In genomic region chr5:112394415-112394763, GRCm38 (mm10) we compare ENCODE assay signal across 9 mouse cellular contexts. TPM values are rescaled to one million over a fixed set of nuclear protein-coding genes. Genes with fewer than 3 reads are reported as not detected.
DNase-seq lines count a peak whose midpoint lies in the region; ATAC-seq lines count a peak whose summit lies in the region.
"Had no signal": no experiment of that assay in that cellular context is flagged by ENCODE, and none has a peak within 500 bp of the region (broad histone marks: within the 10 kb centered on the region; RNA-seq: fewer than 3 reads in every experiment).

No protein-coding gene starts in this region.

- H3K4me1 ChIP-seq in kidney, embryonic 14.5 days (ENCODE audit: control insufficient read depth, insufficient read depth, low read length): no peaks in the 10 kb centered on the region; the same call in 1 of the 2 replicates
- peaks cover 2% of the 10 kb centered on the region for H3K4me1 ChIP-seq in hindbrain, embryonic 11.5 days (replicated peaks; ENCODE audit: control insufficient read depth, insufficient read depth, low read length)
- H3K4me1 ChIP-seq in midbrain, embryonic 12.5 days: peaks cover 40% of the 10 kb centered on the region

- under 1% methylated on average over 16 of the region's 28 CpGs for WGBS in kidney, embryonic 14.5 days
- WGBS in hindbrain, embryonic 11.5 days: under 1% methylated on average over 12 of the region's 28 CpGs
- 2% methylated on average over 10 of the region's 28 CpGs for WGBS in midbrain, embryonic 12.5 days

- no peak for DNase-seq in kidney, adult 18-20 months
- DNase-seq in cerebellum, adult 9-11 months: peak; percentile 59
- peak; percentile 66 for DNase-seq in hindbrain, embryonic 11.5 days (ENCODE audit: low spot score)
- DNase-seq in adrenal gland, postnatal 25 days: no peak
- no peak for DNase-seq in kidney, postnatal 10 days
- no peak for DNase-seq in kidney, postnatal 36 days

- peak overlapping the region; percentile 63 for H3K9ac ChIP-seq in kidney, embryonic 14.5 days (ENCODE audit: low read depth, low read length)
- H3K9ac ChIP-seq in hindbrain, embryonic 11.5 days (ENCODE audit: low read depth, low read length): peak overlapping the region; percentile 79
- H3K9ac ChIP-seq in midbrain, embryonic 12.5 days (replicated peaks): peak overlapping the region; percentile 77

- no peaks in the 10 kb centered on the region for H3K36me3 ChIP-seq in kidney, embryonic 14.5 days (ENCODE audit: control insufficient read depth, insufficient read depth, low read length)
- H3K36me3 ChIP-seq in hindbrain, embryonic 11.5 days (ENCODE audit: control insufficient read depth, insufficient read depth, low read length): no peaks in the 10 kb centered on the region
- peaks cover 19% of the 10 kb centered on the region for H3K36me3 ChIP-seq in midbrain, embryonic 12.5 days

- peak; percentile 77; the same call in 1 of the 2 replicates for ATAC-seq in kidney, embryonic 14.5 days (ENCODE audit: low FRiP score, low TSS enrichment)
- ATAC-seq in hindbrain, embryonic 11.5 days (ENCODE audit: low FRiP score): peak; percentile 77
- peak; percentile 81 for ATAC-seq in midbrain, embryonic 12.5 days (ENCODE audit: low FRiP score, low read depth)

- peaks cover 12% of the 10 kb centered on the region; the same call in 1 of the 2 replicates for H3K27me3 ChIP-seq in kidney, embryonic 14.5 days (ENCODE audit: control insufficient read depth, insufficient read depth, low read length)
- no peaks in the 10 kb centered on the region for H3K27me3 ChIP-seq in hindbrain, embryonic 11.5 days (ENCODE audit: control insufficient read depth, insufficient read depth, low read length)
- peaks cover 25% of the 10 kb centered on the region for H3K27me3 ChIP-seq in midbrain, embryonic 12.5 days

- H3K4me2 ChIP-seq in kidney, embryonic 14.5 days (replicated peaks; ENCODE audit: low read depth, low read length): peak overlapping the region; percentile 90
- H3K4me2 ChIP-seq in hindbrain, embryonic 11.5 days (replicated peaks; ENCODE audit: low read depth, low read length): peak overlapping the region; percentile 87
- H3K4me2 ChIP-seq in midbrain, embryonic 12.5 days (replicated peaks): peak overlapping the region; percentile 89

- peak overlapping the region; percentile 47 for H3K4me3 ChIP-seq in kidney, embryonic 14.5 days (ENCODE audit: low read length)
- peak overlapping the region; percentile 49 for H3K4me3 ChIP-seq in hindbrain, embryonic 11.5 days (ENCODE audit: low read depth, low read length)
- peak overlapping the region; percentile 69 for H3K4me3 ChIP-seq in midbrain, embryonic 12.5 days

- no peaks in the 10 kb centered on the region for H3K9me3 ChIP-seq in kidney, embryonic 14.5 days (ENCODE audit: control insufficient read depth, low read length)
- H3K9me3 ChIP-seq in hindbrain, embryonic 11.5 days (ENCODE audit: control insufficient read depth, low read length): no peaks in the 10 kb centered on the region
- H3K9me3 ChIP-seq in midbrain, embryonic 12.5 days: no peaks in the 10 kb centered on the region

- H3K27ac ChIP-seq in kidney, embryonic 14.5 days (ENCODE audit: low read depth, low read length): no peak overlapping the region
- peak overlapping the region; percentile 86 for H3K27ac ChIP-seq in hindbrain, embryonic 11.5 days (ENCODE audit: low read depth, low read length)
- peak overlapping the region; percentile 84 for H3K27ac ChIP-seq in midbrain, embryonic 12.5 days (replicated peaks)

RNA-seq across cellular contexts. Expression of gene Asphd2, which starts 0.3 kb away (rescaled TPM):
- polyA plus RNA-seq in kidney, embryonic 14.5 days (2014; fragmentation: Nextera tagmentation; extraction: Ambion mirVana): 8.2 and 9.0 TPM in 2 replicates
- polyA plus RNA-seq in hindbrain, embryonic 11.5 days (2014; fragmentation: Nextera tagmentation; extraction: Ambion mirVana): 26.0 and 41.6 TPM in 2 replicates
- polyA plus RNA-seq in midbrain, embryonic 12.5 days (2016; fragmentation: Nextera tagmentation; extraction: Ambion mirVana): 58.3 and 65.7 TPM in 2 replicates
- total RNA-seq in adrenal gland, postnatal 25 days (2021): 1.4 and 2.5 TPM in 2 replicates

RNA-seq across cellular contexts. Expression of gene Gm6583, which starts 38.6 kb away (rescaled TPM):
- polyA plus RNA-seq in kidney, embryonic 14.5 days (2014; fragmentation: Nextera tagmentation; extraction: Ambion mirVana): 0.12 and 0.41 TPM in 2 replicates
- polyA plus RNA-seq in hindbrain, embryonic 11.5 days (2014; fragmentation: Nextera tagmentation; extraction: Ambion mirVana): 0.13 and 0.26 TPM in 2 replicates
- 0.26 and 0.30 TPM in 2 replicates for polyA plus RNA-seq in midbrain, embryonic 12.5 days (2016; fragmentation: Nextera tagmentation; extraction: Ambion mirVana)
- 0.36 TPM in 1 of 2 replicates, not detected in the other for total RNA-seq in adrenal gland, postnatal 25 days (2021)
- total RNA-seq: gastrocnemius, postnatal 14 days had no signal

RNA-seq across cellular contexts. Expression of gene Hps4, which starts 51.5 kb away (rescaled TPM):
- 35.4 and 37.6 TPM in 2 replicates for polyA plus RNA-seq in kidney, embryonic 14.5 days (2014; fragmentation: Nextera tagmentation; extraction: Ambion mirVana)
- polyA plus RNA-seq in hindbrain, embryonic 11.5 days (2014; fragmentation: Nextera tagmentation; extraction: Ambion mirVana): 29.8 and 30.0 TPM in 2 replicates
- 35.7 and 38.4 TPM in 2 replicates for polyA plus RNA-seq in midbrain, embryonic 12.5 days (2016; fragmentation: Nextera tagmentation; extraction: Ambion mirVana)
- 32.8 and 36.7 TPM in 2 replicates for total RNA-seq in adrenal gland, postnatal 25 days (2021)

RNA-seq across cellular contexts. Expression of gene Srrd, which starts 51.5 kb away (rescaled TPM):
- polyA plus RNA-seq in kidney, embryonic 14.5 days (2014; fragmentation: Nextera tagmentation; extraction: Ambion mirVana): 46.0 and 47.0 TPM in 2 replicates
- polyA plus RNA-seq in hindbrain, embryonic 11.5 days (2014; fragmentation: Nextera tagmentation; extraction: Ambion mirVana): 49.8 and 50.5 TPM in 2 replicates
- polyA plus RNA-seq in midbrain, embryonic 12.5 days (2016; fragmentation: Nextera tagmentation; extraction: Ambion mirVana): 48.4 and 48.6 TPM in 2 replicates
- 22.4 and 29.1 TPM in 2 replicates for total RNA-seq in adrenal gland, postnatal 25 days (2021)

RNA-seq across cellular contexts. Expression of gene Gm6588, which starts 54.8 kb away (rescaled TPM):
- not detected in 2 replicates for polyA plus RNA-seq in kidney, embryonic 14.5 days (2014; fragmentation: Nextera tagmentation; extraction: Ambion mirVana)
- 0.14 and 0.28 TPM in 2 replicates for polyA plus RNA-seq in hindbrain, embryonic 11.5 days (2014; fragmentation: Nextera tagmentation; extraction: Ambion mirVana)
- 0.42 and 0.58 TPM in 2 replicates for polyA plus RNA-seq in midbrain, embryonic 12.5 days (2016; fragmentation: Nextera tagmentation; extraction: Ambion mirVana)
- not detected in 2 replicates for total RNA-seq in adrenal gland, postnatal 25 days (2021)
- total RNA-seq: gastrocnemius, postnatal 14 days had no signal

Comparison
In these comparisons a context has a peak if more than half of its experiments do, and no peak if none do; other contexts are left out.
1. DNase-seq: peak in cerebellum, adult 9-11 months (single experiment) and hindbrain, embryonic 11.5 days (single experiment); none in kidney, adult 18-20 months (single experiment), adrenal gland, postnatal 25 days (single experiment), kidney, postnatal 10 days (single experiment) and kidney, postnatal 36 days (0 of 2).
2. Peak in every context shown above with its lines, with median percentiles within 50 percentile points of each other: ATAC-seq, H3K4me2 ChIP-seq, H3K4me3 ChIP-seq and H3K9ac ChIP-seq.